Mouse (Mus musculus) liver, adult 2 months (tissue): Measurements from ENCODE around the gene Carm1.
A peak's percentile ranks its signal among the peaks of the same experiment; 100 is the strongest.

Source experiments
- CTCF ChIP-seq: fragments of 200-500 bp; IDR thresholded peaks from 2 replicates; pipeline ENCODE4 v1.5.1; 2011; ENCODE audit warnings: low read depth, low read length, control low read depth
- POLR2A ChIP-seq: fragments of 200-500 bp; IDR thresholded peaks from 2 replicates; pipeline ENCODE4 v1.6.1; 2011; ENCODE audit warnings: low read length, control low read depth; ENCODE audit not compliant: insufficient read depth; ENCODE audit errors: extremely low read depth

GRCm38 (mm10) chr9:21546789-21547074, at the start of gene Carm1:
- TF ChIP-seq POLR2A, result no peak
- TF ChIP-seq CTCF, result peak; percentile 65
